Mouse (Mus musculus): ENCODE measurements around the gene Tcaim.
"Not testable (repeated sequence)": the region's sequence is repeated elsewhere in the genome, so short reads cannot be mapped to it uniquely, and the experiment has no call there.

Gene Tcaim

GRCm38 (mm10) chr9:122805053-122805844 is at the start of gene Tcaim:
Tcaim (plus strand) TSS chr9:122805539.
- peak; percentile 90 to 93 for DNase-seq

DNA sequence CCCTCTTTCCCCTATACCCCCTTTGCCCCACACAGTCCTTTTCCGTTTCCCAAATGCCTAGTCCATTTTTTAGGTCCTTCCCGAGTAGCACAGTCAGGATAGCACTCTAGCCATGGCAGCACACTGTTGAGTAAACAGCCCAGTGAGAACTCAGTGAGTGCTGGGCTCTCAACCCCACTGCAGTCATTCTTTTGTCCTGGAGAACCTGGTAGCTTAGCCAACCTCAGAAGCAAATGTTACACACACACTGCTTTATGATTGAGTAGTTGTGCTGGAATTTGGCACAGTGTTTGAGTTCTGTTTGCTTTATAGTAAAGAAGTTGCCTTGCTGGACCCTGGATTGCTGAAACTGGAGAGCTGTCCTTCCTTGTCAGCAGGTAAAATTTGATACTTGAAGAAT is 47.7 kb upstream of the Tcaim start:
- no peak for DNase-seq

GRCm38 (mm10) chr9:122760111-122760510 is 45.2 kb upstream of the Tcaim start:
- DNase-seq, result no peak

- no peak for DNase-seq
Measured at GRCm38 (mm10) chr9:122785231-122785630, 20.1 kb upstream of the Tcaim start.

DNA sequence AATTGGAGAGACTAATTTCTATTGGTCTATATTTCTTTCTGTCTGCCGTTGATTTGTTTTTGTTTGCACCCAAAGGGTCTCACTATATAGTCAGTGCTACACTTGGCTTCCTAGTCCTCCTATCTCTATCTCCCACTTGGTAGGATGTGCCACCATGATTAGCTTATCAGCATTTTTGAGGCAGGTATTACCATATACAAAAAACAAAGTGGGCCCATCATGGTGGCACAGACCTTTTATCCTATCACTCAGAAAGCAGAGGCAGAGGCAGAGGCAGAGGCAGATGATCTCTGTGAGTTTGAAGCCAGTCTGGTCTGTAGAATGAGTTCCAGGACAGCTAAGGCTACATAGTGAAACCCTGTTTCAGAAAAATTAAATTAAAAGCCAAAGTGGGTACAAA is 18.8 kb upstream of the Tcaim start:
- no peak for DNase-seq

DNA sequence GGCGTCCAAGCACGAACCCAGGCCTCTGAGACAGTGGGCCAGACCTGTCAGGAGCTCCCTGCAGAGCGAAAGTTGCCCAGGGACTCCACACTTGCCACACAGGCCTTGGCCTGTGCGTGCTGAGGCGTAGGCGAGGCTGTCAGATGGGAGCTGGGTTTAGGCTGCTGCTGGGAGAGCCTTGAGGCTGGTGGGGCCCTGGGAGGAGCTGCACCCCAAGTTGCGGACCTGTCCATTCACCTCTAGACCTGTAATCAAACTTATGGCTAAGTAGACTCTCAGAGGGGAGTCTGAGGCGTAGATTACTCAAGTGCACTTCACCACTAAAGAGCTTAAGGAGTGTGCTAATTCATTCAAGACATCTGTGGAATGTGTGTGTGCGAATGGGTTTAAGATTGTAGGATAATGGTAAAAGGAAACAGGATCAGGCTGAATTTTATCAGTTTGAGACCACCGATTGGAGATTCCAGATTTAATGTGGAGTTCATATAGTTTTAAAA is 554 bp downstream of the Tcaim start:
- DNase-seq, result no peak

DNA sequence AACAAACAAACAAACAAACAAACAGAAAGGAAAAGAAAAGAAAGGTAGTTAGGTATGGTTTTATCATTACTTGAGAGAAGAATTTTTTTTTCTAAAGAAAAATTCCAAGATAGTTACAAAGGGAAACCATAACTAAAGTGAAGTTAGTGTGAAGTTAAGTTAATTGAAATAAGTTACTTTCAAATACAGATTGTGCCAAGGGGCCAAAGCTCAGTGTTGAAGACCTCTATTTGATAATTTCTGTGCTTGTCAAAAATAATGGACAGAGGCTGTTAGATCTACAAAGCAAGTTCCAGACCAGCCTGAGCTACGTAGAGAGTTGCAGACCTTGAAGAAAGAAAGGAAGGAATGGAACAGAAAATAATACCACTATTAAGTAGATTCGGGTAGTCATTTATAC is 1.8 kb downstream of the Tcaim start:
- no peak for DNase-seq

- no peak for DNase-seq
Measured at GRCm38 (mm10) chr9:122810212-122810611, 4.9 kb downstream of the Tcaim start.

DNA sequence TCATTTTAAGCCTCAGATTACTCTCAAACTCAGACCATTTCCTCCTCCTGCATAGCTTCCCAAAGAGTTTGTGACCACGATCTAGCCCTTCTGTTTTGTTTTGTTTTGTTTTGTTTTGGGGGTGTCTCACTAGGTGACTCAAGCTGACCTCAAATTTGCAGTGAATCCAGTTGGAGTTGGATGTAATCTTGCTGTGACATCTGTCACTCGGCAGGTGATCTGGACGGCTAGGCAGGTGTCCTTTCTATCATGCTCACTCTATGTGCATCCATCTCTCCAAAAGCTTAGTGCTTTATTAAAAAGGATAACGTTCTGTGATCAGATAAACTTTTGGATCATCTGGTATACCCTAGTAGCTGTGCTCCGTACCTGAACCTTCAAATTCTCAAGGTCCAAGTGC is 7.0 kb downstream of the Tcaim start:
- DNase-seq, result no peak

DNA sequence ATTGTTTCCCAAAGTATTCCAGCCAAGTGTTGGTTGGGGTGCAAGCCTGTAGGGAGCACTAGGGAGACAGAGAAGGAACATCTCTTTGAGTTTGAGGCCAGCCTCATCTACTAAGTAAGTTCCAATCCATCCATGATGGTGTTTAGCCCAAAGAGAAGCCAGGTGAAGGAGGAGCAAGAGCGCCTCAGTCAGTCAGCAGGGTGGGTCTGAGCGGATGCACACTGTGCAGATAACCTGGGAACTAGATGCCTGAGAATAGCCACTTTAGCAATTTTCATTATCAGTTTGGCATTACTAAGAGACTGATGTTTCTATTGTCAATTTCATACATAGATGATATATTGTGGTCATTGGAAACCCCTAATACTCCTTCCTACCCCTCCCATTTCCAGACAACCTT is 9.4 kb downstream of the Tcaim start:
- no peak for DNase-seq

DNA sequence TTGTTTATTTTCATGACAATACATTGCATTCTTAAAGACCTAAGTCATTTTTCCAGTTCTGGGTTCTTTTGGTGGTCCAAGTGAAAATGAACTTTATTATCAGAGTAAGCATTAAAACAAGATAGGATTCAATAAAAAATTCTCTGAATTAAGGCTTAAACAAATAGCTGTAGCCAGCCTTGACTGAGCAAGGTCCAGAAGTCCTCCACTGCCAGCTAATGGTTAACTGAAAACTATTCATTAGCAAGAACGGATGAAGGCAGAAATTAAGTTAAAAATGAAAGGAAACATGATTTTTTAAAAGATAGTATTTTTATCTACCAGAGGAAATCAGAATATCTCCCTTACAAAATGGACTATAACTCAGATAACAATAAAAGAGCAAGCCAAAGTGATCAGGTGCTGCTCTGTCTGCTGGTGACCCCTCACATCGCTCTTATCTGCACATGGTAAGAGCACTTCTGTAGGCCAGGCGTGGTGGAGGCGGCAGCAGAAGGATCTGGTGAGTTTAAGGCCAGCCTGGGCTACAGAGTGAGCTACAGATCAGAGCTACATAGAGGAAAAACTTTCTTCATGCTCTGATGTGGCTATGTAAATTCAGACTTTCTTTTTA is 10.0 kb downstream of the Tcaim start:
- DNase-seq, result peak; percentile 28 to 38

DNA sequence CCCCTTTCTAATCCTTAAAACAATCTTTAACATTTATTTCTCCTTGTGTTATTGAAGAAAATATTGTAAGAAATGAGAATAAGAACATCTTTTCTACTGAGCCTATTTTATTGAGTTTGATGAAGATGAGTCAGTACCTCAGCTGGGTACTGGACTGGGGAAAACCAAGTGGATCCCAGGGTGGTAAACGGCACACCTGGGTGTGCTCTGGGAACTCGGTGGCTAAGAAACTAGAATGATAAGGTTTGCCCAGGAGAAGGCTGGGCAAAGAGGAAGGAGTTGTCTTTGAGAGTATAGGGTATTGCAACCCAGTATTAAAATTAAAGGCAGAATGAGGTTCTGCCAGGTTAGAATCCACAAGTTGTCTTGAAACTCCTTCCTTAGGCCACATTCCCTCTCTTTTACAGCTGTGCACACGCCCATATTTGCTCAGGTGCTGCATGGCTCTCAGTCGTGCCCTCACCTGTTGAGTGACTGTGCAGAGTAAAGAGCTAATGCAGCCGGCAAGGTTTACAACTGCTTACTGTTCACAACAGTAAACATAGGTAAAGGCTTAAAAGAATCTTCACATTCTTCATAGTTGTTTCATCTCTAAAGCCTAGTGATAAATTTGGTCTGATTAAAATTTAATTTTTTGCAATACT is 18.2 kb downstream of the Tcaim start:
- no peak for DNase-seq

DNA sequence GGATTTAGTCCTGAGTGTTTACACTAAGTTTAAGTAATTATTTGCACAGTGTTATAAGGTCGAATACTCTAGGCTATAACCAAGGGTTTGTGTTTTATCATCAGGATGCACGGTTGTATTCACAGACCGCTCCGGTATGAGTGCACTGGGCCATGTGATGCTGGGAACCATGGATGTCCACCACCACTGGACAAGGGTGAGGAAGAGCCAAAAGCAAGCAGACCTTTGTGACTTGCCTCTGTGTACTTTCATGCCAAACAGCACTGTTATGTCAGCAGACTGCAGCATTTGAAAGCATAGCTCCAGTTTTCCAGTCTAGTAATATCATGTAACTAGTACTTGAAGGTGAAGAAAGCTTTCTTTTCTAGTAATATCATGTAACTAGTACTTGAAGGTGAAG is 21.4 kb downstream of the Tcaim start:
- no peak for DNase-seq

GRCm38 (mm10) chr9:122829826-122830380 is 24.6 kb downstream of the Tcaim start:
- DNase-seq, result no peak

DNA sequence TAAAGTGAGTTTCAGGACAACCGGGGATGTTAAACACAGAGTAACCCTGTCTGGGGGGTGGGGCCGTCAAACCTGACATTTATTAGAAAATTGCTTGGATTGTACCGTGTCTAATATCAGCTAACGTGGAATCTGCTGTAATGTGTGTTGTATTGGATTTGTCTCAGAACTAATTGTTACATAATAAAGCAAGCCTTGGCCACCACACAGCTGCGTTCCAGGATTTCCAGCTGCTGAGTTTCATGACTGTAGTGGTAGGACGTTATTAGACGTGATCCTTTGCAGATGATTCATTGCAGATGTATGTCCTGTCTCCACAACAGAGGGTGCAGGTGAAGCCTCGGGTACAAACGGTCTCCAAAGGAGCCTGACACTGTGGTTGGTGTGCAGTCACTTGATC is 30.8 kb downstream of the Tcaim start:
- DNase-seq, result no peak

- DNase-seq, result peak; percentile 23 to 50
Measured at GRCm38 (mm10) chr9:122836790-122837189, 31.5 kb downstream of the Tcaim start.

- DNase-seq, result no peak
Measured at GRCm38 (mm10) chr9:122837216-122837615, 31.9 kb downstream of the Tcaim start.

GRCm38 (mm10) chr9:122837680-122838079 is 32.3 kb downstream of the Tcaim start:
- DNase-seq, result peak; percentile 75 to 76

DNA sequence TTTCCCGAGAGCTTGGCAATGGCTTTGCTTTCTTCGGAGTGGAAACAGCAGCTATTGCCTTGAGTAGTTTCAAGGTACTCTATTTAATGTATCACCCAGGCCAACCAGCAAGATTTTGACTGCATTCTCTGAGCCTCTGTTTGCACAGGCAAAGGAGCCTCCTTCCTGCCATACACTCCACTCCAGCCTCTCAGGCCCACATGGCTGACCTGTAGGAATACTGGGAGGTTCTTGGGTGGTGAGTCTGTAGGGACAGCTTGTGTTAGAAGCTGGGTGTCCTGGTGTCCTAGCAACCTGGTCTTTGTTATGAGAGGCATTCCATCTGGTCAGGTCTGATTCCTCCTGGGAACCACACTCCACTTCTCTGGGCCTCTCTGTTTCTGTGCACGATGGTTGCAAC is 38.4 kb downstream of the Tcaim start, which contains the start of gene Gm35549:
Gene Gm35549, minus strand, starts transcription at position 276 of the 400 bp plus-strand sequence.
- no peak for DNase-seq

GRCm38 (mm10) chr9:122845621-122846020 is 40.3 kb downstream of the Tcaim start:
- DNase-seq, result no peak

DNA sequence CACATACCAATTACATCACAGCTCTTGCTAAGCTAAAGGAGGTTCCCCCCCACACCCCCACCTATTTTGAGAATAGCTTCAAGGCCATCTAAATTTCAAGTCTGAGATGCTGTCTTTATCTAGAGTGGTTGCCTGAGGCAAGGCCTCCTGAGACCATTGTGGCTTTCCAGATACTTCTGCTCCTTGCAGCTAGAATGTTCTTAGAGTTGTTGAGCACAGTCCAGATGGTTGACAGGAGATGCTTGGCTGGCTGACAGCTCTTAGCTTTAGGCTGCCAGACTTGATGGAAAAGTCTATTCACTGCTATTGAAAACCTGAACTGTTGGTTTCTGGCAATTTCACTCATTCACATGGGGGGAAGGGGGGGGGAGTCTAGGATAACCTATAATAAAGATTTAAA is 40.8 kb downstream of the Tcaim start:
- DNase-seq, result no peak

DNA sequence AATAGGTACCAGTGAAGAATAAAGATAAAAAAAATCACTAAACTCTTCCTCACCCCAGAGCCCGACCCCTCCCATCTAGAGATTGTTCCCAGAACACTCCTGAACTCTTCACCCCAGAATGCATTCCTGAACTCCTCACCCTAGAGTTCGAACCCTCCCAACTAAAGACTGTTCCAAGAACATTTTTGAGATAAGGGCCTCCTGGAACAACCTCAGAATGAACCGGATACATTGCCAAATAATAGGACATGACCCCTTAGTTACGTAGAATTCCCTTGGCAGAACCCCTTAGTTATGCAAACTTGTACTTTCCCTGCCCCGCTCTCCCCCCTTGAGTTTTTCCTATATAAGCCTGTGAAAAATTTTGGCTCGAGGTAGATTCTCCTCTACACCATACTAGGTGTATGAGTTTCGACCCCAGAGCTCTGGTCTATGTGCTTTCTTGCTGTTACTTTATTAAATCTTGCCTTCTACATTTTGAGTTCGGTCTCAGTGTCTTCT is 42.5 kb downstream of the Tcaim start:
- not testable (repeated sequence) for DNase-seq

GRCm38 (mm10) chr9:122854526-122854925 is 49.2 kb downstream of the Tcaim start:
- DNase-seq, result no peak
